Mouse (Mus musculus) embryonic stem cell, embryonic (primary cell): ENCODE measurements around the gene Zdhhc7.

Experiments used
- CTCF ChIA-PET, 4 experiments: fragments of 300-600 bp in 2 of 4; fragments of 350-600 bp in 2 of 4; sonication (Branson Sonifier 250); formaldehyde crosslinking; loops; one replicate each; lab custom pipeline; 2022; ENCODE audit warnings: inconsistent platforms in 2 of 4; lab: Charles Lee
- POLR2A ChIA-PET, 4 experiments: fragments of 300-600 bp in 2 of 4; fragments of 350-600 bp in 2 of 4; sonication (Branson Sonifier 250); formaldehyde crosslinking; loops; one replicate each; lab custom pipeline; 2022; ENCODE audit warnings: antibody characterized with exemption in 4 of 4, inconsistent platforms in 1 of 4; lab: Charles Lee

Zdhhc7 gene

DNA sequence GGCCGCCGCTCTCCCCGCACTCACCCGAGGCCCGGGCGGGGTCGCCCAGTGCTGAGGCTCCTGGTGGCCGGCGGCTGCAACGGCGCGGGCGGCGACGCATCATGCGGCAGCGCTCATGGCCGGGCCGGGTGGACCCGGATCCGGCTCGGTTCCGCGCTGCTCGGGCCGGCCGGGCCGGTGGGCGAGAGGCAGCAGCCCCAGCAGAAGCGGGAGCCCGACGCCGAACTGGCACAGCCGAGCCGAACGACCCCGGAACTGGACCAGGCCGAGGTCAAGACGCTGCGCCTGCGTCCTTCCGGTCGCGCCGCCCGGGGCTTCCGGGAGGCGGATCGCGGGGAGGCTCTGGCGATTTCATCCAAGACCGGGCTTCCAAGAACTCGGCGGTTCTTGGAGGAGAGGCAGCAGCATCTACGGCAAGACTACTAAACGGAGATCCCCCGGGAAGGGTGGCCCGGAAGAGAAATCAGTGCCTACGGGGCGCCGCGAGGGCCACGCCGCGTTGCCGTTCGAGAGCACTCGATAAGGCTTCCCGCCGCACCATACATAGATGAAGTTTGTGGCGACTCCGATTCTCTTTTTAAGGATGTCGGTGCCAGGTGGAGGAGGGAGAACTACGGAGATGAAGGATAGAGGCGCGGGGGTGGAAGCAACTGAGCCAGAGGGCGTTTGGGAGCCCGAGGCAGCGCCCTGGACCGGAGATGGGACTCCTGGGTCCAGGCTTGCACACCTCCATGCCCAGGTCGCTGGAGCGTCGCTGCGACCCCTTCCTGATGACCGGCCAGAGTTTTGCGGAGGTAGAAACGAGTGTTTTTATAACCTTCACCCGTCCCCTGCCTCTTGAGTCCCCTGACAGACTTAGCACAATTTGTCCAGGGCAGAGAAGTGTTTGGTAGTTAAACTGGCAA lies at the start of gene Zdhhc7:
Zdhhc7 (minus strand) TSS at position 415 of the 905 bp plus-strand sequence.
- ChIA-PET CTCF (interaction anchor here in 2 of 4 experiments (1.0 to 1.4 kb wide), 4 partner anchors 8 to 22 kb away, joined by 3 to 4 read pairs (median 4); no protein-coding TSS in a partner anchor), POLR2A (interaction anchor here in 3 of 4 experiments (0.5 to 2.4 kb wide), 5 partner anchors 9 to 76 kb away, joined by 3 to 16 read pairs (median 4); partner anchors contain the start of genes 6430548M08Rik (in 2 of the 3) and Fam92b (in 1 of the 3))

GRCm38 (mm10) chr8:120150028-120150427 lies 48.7 kb upstream of the Zdhhc7 start:
- ChIA-PET POLR2A (interaction anchor here in 1 of 4 experiments (0.5 kb wide), 1 partner anchor 250 kb away, joined by 3 read pairs; no protein-coding TSS in a partner anchor), CTCF (no interaction called here)

DNA sequence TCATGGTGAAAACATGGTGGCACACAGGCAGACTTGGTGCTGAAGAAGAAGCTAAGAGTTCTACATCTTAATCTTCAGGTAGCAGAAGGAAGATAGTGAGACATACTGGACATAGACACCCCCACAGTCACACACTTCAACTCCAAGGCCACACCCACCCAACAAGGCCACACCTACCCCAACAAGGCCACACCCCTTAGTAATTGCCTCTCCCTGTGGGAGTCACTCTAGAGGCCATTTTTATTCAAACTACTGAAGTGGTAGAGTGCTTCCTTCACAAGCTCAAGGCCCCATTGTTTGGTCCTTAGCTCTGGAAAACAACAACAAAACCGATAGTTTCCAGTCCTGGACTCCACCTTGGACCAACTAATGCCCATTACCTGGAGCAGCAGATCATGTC lies 44.8 kb upstream of the Zdhhc7 start:
- POLR2A ChIA-PET, result interaction anchor here in 1 of 4 experiments (0.6 kb wide), 1 partner anchor 80 kb away, joined by 3 read pairs; no protein-coding TSS in a partner anchor
- CTCF ChIA-PET, result interaction anchor here in 2 of 4 experiments (0.6 to 1.0 kb wide), 4 partner anchors 26 to 497 kb away, joined by 3 to 6 read pairs (median 3); no protein-coding TSS in a partner anchor

- CTCF ChIA-PET, result interaction anchor here in 2 of 4 experiments (0.5 to 1.0 kb wide), 3 partner anchors 157 to 599 kb away, joined by 3 to 12 read pairs (median 6); no protein-coding TSS in a partner anchor
- POLR2A ChIA-PET, result no interaction called here
Measured at GRCm38 (mm10) chr8:120144652-120145301, 43.5 kb upstream of the Zdhhc7 start.

- ChIA-PET CTCF (interaction anchor here in 3 of 4 experiments (0.5 to 0.6 kb wide), 3 partner anchors 121 to 600 kb away, joined by 3 to 12 read pairs (median 3); no protein-coding TSS in a partner anchor), POLR2A (no interaction called here)
Measured at GRCm38 (mm10) chr8:120143911-120144651, 42.8 kb upstream of the Zdhhc7 start.

DNA sequence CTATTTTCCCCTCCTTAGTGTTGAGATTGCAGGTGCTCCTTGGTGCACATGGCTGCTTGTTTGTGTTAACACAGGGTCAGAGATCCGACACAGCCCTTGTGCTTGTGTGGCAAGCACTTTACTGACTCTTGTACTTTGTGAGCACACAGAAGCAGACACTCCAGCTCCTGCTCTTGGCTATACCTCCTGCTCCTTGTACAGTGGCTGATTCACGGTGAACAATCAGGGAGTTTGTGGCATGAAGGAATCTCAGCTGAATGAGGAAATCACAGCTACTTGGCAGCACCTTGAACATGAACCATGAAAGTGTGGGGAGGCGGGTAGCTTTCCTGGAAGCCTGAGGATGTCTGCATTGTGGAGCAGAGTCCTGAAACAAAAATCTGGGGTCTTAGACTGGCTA lies 39.5 kb upstream of the Zdhhc7 start:
- CTCF ChIA-PET, result no interaction called here
- POLR2A ChIA-PET, result no interaction called here

DNA sequence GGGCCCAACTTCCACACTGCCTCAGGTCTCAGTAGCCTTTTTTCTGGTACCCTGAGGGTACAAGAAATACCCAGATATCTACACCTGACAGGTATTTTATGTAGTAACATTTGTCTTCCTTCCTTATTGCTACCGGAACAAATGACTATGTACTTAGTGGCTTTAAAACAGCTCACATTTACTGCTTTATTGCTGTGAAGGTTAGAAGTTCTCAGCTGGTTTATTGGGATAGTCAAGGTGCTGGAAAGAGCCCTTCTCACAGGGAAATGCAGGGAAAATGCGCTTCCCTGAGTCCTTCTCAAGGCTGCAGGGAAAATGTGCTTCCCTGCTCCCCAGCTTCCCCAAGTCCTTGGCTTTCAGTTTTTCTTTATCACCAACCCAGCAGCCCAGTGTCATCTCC lies 37.7 kb upstream of the Zdhhc7 start:
- POLR2A ChIA-PET, result no interaction called here
- CTCF ChIA-PET, result no interaction called here

- POLR2A ChIA-PET, result no interaction called here
- CTCF ChIA-PET, result no interaction called here
Measured at GRCm38 (mm10) chr8:120136618-120137017, 35.3 kb upstream of the Zdhhc7 start.

DNA sequence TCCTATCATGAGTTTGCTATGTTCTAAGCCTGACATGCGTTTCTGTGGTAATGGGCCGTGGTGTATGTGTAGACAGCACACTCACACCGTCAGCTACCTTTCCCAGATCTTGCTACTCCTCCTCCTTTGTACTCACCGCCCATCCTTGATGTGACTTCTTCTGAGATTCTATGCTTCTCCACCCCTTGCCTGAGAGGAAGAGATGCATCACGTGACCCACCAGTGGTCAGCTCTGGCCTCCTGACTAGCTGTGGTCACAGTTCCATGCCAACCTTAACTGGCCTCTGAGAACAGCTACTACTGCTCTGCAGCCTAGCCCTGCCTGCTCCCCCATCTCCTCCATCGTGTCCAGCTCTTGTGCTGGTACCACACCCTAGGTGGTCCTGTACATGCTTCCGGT lies 34.4 kb upstream of the Zdhhc7 start:
- ChIA-PET CTCF (interaction anchor here in 1 of 4 experiments (0.9 kb wide), 1 partner anchor 57 kb away, joined by 3 read pairs; no protein-coding TSS in a partner anchor), POLR2A (no interaction called here)

DNA sequence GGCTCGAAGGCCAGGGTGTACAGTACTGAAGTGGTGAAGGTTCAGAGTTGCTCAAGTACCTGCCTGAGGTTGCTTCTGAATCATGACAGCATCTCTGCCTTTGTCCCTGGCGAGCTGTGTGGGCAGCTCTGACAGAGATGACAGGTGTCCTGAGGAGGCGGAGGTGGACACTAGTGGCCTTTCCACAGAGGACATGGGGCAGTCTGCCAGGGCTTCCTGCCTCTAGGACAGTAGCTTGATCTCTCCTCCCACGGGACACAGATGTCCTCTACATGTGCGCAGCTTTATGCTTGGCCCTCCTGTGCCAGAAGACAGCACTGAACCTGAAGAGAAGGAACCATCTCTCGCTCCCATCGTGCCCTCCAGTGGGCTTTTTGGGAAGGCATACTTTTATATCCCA lies 31.9 kb upstream of the Zdhhc7 start:
- POLR2A ChIA-PET, result interaction anchor here in 1 of 4 experiments (0.5 kb wide), 1 partner anchor 214 kb away, joined by 3 read pairs; no protein-coding TSS in a partner anchor
- CTCF ChIA-PET, result interaction anchor here in 2 of 4 experiments (0.6 to 0.7 kb wide), 2 partner anchors 148 to 255 kb away, joined by 3 to 6 read pairs; no protein-coding TSS in a partner anchor

DNA sequence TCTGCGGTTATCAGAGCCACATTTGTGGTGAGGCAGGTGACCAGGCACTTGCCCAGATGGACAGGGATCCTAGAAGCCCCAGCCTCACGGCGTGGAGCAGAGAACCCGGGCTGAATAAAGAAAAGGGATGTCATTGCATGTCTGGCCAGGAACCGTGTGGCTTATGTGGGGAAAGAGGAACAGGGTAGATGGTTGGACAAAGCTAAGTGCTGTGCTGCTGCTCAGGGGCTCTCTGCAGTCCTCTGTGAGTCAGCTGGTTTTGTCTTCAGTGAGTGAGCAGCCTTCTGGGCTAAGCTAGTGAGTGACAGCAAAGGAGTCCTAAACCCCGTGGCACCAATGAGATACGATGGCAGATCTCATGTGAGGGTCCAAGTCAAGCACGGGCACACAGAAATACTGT lies 29.9 kb upstream of the Zdhhc7 start:
- ChIA-PET POLR2A (no interaction called here), CTCF (interaction anchor here in 2 of 4 experiments (0.6 to 1.3 kb wide), 3 partner anchors 47 to 508 kb away, joined by 3 read pairs; no protein-coding TSS in a partner anchor)

DNA sequence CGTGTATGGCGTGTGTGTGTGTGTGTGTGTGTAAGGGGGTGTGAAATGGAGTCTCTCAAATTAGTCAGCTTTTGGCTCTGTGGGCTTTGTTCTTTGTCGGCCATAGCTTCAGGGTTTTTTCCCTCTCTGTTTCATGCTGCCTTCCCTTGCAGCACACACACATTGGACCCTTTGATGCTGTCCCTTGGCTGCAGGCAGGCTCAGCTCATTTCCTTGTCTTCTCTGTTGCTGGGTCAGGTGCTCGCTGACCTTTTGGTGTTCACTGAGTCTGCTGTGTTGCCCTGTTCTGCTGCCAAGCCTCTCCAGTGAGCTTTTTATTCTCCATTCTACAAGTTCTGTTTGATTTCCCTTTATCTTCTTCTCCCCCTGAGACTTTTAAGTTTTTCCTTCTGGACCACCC lies 28.3 kb upstream of the Zdhhc7 start:
- CTCF ChIA-PET, result interaction anchor here in 1 of 4 experiments (0.7 kb wide), 1 partner anchor 52 kb away, joined by 3 read pairs; no protein-coding TSS in a partner anchor
- POLR2A ChIA-PET, result no interaction called here

DNA sequence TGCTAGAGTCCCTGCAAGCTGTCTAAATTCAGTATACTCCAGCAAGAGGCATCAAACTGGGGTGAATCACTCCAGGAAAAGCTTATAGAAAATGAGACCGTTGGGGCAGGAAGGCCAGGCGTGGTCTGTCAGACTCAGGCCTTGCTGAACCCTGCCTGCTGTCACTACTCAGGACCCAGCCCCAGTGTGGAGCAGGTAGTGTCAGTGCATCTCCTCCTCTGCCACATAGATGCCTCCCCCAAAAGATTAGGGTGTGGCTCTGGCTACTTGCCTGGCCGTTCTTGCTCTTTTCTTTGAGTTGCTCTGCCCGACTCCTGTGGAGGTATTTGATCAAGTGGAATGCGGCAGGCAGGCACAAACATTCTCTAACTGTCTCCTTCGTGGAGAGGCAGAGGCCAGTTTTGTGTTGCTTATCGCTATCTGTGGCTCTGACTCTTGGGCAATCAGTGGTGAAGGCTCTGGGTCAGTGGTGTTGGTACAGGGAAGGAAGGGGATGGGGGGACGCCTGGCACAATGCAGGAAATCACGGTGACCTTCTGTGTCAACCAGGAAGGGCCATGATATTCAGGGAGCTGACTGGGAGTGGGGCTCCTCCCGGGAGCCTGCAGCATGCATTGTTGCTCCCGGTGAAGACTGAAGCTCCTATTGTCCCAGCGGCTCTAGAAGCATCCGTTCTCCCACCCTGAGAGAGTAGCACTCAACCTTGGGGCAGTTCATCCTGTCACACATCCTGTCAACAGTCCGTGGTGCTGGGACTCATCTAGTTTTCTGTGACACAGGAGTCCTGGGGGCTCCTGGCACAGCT lies 25.3 kb upstream of the Zdhhc7 start:
- ChIA-PET CTCF (no interaction called here), POLR2A (no interaction called here)

- ChIA-PET POLR2A (no interaction called here), CTCF (no interaction called here)
Measured at GRCm38 (mm10) chr8:120124836-120125389, 23.6 kb upstream of the Zdhhc7 start.

- CTCF ChIA-PET, result interaction anchor here in 1 of 4 experiments (1.4 kb wide), 1 partner anchor 54 kb away, joined by 3 read pairs; no protein-coding TSS in a partner anchor
- POLR2A ChIA-PET, result no interaction called here
Measured at GRCm38 (mm10) chr8:120124261-120124660, 23.0 kb upstream of the Zdhhc7 start.

DNA sequence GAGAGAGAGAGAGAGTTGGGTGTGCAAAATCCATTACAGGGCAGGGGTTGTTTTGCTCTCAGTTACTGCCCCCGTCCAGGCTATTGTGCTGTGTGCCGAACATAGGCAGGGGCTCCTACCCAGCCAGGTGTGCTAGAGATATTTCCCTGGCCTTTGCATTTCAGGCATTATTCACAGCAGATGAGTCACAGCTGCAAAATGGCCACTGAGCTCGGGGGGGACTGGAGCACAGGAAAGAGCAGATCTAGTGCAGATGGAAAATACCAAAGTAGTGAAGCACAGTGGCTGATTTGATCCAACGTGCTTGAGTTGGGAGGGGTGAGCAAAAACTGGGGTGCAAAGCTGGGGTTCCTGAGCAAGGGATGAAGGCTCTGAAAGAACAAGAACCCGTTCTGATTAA lies 19.7 kb upstream of the Zdhhc7 start:
- POLR2A ChIA-PET, result interaction anchor here in 1 of 4 experiments (0.8 kb wide), 1 partner anchor 263 kb away, joined by 4 read pairs; no protein-coding TSS in a partner anchor
- CTCF ChIA-PET, result interaction anchor here in 1 of 4 experiments (0.5 kb wide), 1 partner anchor 58 kb away, joined by 3 read pairs; no protein-coding TSS in a partner anchor

DNA sequence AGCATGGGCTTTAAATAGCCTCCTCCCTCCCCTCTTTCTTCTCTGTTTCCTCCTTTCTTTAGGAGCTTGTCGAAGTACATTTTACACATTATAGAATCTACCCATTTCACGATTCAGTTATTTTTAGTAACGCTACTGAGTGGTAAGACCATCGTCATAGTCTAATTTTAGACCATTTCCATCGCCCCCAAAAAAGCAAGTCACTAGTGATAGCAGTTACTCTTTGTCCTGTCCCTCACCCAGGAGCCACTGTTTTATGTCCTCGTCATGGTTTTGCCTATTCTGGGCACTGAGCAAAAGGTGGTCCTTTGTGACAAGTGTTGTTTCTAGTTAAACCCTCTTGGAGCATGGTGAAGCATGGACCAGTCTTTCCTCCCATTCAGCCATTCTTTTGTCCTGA lies 18.6 kb upstream of the Zdhhc7 start:
- POLR2A ChIA-PET, result no interaction called here
- CTCF ChIA-PET, result interaction anchor here in 1 of 4 experiments (0.9 kb wide), 1 partner anchor 53 kb away, joined by 4 read pairs; no protein-coding TSS in a partner anchor
